Mouse (Mus musculus) forebrain, postnatal 0 days (tissue): ENCODE measurements around the gene Stk38l. TPM values are rescaled to one million over a fixed set of nuclear protein-coding genes. Genes with fewer than 3 reads are reported as not detected.

ENCODE experiments used
- ATAC-seq: fragments of 200-750 bp; cut with Nextera tagmentation; 2 replicates; pipeline ENCODE4 v1.8.0; 2017; ENCODE audit warnings: mild to moderate bottlenecking, moderate library complexity
- DNase-seq: peaks from one replicate; pipeline ENCODE4 v3.0.0-alpha.2; 2015
- H3K27ac ChIP-seq: fragments of 300-500 bp; sonication (generic); 2 replicates; pipeline ENCODE4 v1.5.1; 2014; ENCODE audit warnings: low read depth, mild to moderate bottlenecking, antibody characterized with exemption, low read length, moderate library complexity, mixed read lengths
- H3K27me3 ChIP-seq: fragments of 300-500 bp; sonication (generic); 2 replicates; pipeline ENCODE4 v1.6.1; 2014; ENCODE audit warnings: mild to moderate bottlenecking, low read length, mixed read lengths; ENCODE audit not compliant: insufficient read depth
- H3K36me3 ChIP-seq: fragments of 300-500 bp; sonication (generic); 2 replicates; pipeline ENCODE4 v1.6.1; 2014; ENCODE audit warnings: mild to moderate bottlenecking, moderate library complexity; ENCODE audit not compliant: insufficient read depth
- H3K4me1 ChIP-seq: fragments of 300-500 bp; sonication (generic); 2 replicates; pipeline ENCODE4 v1.6.1; 2014; ENCODE audit warnings: antibody characterized with exemption; ENCODE audit not compliant: insufficient read depth
- H3K4me2 ChIP-seq: fragments of 300-500 bp; sonication (generic); 2 replicates; pipeline ENCODE4 v1.6.1; 2014; ENCODE audit warnings: low read depth, mild to moderate bottlenecking, moderate library complexity
- H3K4me3 ChIP-seq: fragments of 300-500 bp; sonication (generic); 2 replicates; pipeline ENCODE4 v1.5.1; 2014; ENCODE audit warnings: low read depth, low read length, mixed read lengths
- H3K9ac ChIP-seq: fragments of 300-500 bp; sonication (generic); 2 replicates; pipeline ENCODE4 v1.6.1; 2014; ENCODE audit warnings: mild to moderate bottlenecking
- H3K9me3 ChIP-seq: fragments of 300-500 bp; sonication (generic); 2 replicates; pipeline ENCODE4 v1.6.1; 2016; ENCODE audit warnings: low read length
- CTCF ChIP-seq: sonication (generic); IDR thresholded peaks from 2 replicates; pipeline ENCODE4 v1.5.1; 2016; ENCODE audit warnings: antibody characterized with exemption, control low read depth, low read depth
- WGBS: fragments of 180-500 bp; shearing (Covaris S2); extraction: QIAGEN DNeasy Blood & Tissue Kit; methylation state at CpG from one replicate; pipeline ENCODE4 v1.1.7; 2014; 5-methylcytosine and 5-hydroxymethylcytosine counted together
- polyA plus RNA-seq: library from polyadenylated mRNA; unstranded; fragments of >200 nt; fragmentation: Nextera tagmentation; extraction: Ambion mirVana; gene quantifications from 2 replicates; pipeline ENCODE4 v1.2.1, GENCODE M21; 2015
- total RNA-seq: library from RNA; depleted of rRNA; stranded (reverse); fragments of >200 nt; gene quantifications from 2 replicates; pipeline ENCODE4 v1.2.3, GENCODE M21; 2014

Gene Stk38l
- total and polyA plus RNA-seq, 2 experiments from 2014 or later = 7.6 to 11.0 TPM

- Histone ChIP-seq H3K9me3 (no peaks in the 10 kb centered on the region), H3K36me3 (no peaks in the 10 kb centered on the region), H3K27ac (no peak overlapping the region), H3K4me3 (no peak overlapping the region), H3K9ac (no peak overlapping the region), H3K27me3 (no peaks in the 10 kb centered on the region), H3K4me1 (no peaks in the 10 kb centered on the region), H3K4me2 (no peak overlapping the region)
- TF ChIP-seq CTCF = no peak
- WGBS = 88% methylated on average over 7 of the region's 7 CpGs
- ATAC-seq = no peak
- DNase-seq = no peak
Measured at GRCm38 (mm10) chr6:146688010-146688409, 36.8 kb upstream of the Stk38l start.

- no peaks in the 10 kb centered on the region for H3K36me3 ChIP-seq
- ATAC-seq (no peak), DNase-seq (no peak)
- no peak overlapping the region for H3K4me3 ChIP-seq
- 70% methylated on average over 5 of the region's 5 CpGs for WGBS
- no peak overlapping the region for H3K27ac ChIP-seq
- no peaks in the 10 kb centered on the region for H3K27me3 ChIP-seq
- no peak overlapping the region for H3K9ac ChIP-seq
- no peaks in the 10 kb centered on the region for H3K4me1 ChIP-seq
- no peak for TF ChIP-seq CTCF
- no peaks in the 10 kb centered on the region for H3K9me3 ChIP-seq
- no peak overlapping the region for H3K4me2 ChIP-seq
Measured at GRCm38 (mm10) chr6:146688861-146689260, 35.9 kb upstream of the Stk38l start.

- Histone ChIP-seq H3K27me3 (no peaks in the 10 kb centered on the region), H3K36me3 (no peaks in the 10 kb centered on the region), H3K9ac (no peak overlapping the region), H3K9me3 (no peaks in the 10 kb centered on the region), H3K27ac (no peak overlapping the region), H3K4me2 (no peak overlapping the region), H3K4me3 (no peak overlapping the region), H3K4me1 (no peaks in the 10 kb centered on the region)
- DNase-seq = no peak
- WGBS = 45% methylated on average over 5 of the region's 5 CpGs
- TF ChIP-seq CTCF = no peak
- ATAC-seq = no peak
Measured at GRCm38 (mm10) chr6:146697767-146698166, 27.0 kb upstream of the Stk38l start.

- no peak for ATAC-seq
- no peak overlapping the region for H3K4me3 ChIP-seq
- H3K36me3 ChIP-seq = no peaks in the 10 kb centered on the region
- 86% methylated on average over 4 of the region's 4 CpGs for WGBS
- H3K4me1 ChIP-seq = no peaks in the 10 kb centered on the region
- H3K9me3 ChIP-seq = no peaks in the 10 kb centered on the region
- H3K9ac ChIP-seq = no peak overlapping the region
- no peak for DNase-seq
- H3K27me3 ChIP-seq = no peaks in the 10 kb centered on the region
- TF ChIP-seq CTCF = no peak
- H3K27ac ChIP-seq = no peak overlapping the region
- no peak overlapping the region for H3K4me2 ChIP-seq
Measured at GRCm38 (mm10) chr6:146698376-146698775, 26.4 kb upstream of the Stk38l start.

GRCm38 (mm10) chr6:146700461-146700860 lies 24.3 kb upstream of the Stk38l start:
- Histone ChIP-seq H3K36me3 (no peaks in the 10 kb centered on the region), H3K9ac (no peak overlapping the region), H3K9me3 (no peaks in the 10 kb centered on the region), H3K27ac (no peak overlapping the region), H3K4me3 (no peak overlapping the region), H3K4me2 (no peak overlapping the region), H3K27me3 (no peaks in the 10 kb centered on the region), H3K4me1 (no peaks in the 10 kb centered on the region)
- ATAC-seq = no peak
- no peak for TF ChIP-seq CTCF
- no peak for DNase-seq
- WGBS = 97% methylated on average over 1 of the region's 1 CpGs

GRCm38 (mm10) chr6:146702126-146702881 lies 22.5 kb upstream of the Stk38l start:
- 78% methylated on average over 11 of the region's 11 CpGs for WGBS
- Histone ChIP-seq H3K9me3 (no peaks in the 10 kb centered on the region), H3K36me3 (no peaks in the 10 kb centered on the region), H3K27me3 (no peaks in the 10 kb centered on the region), H3K4me1 (no peaks in the 10 kb centered on the region), H3K4me2 (no peak overlapping the region), H3K27ac (no peak overlapping the region), H3K4me3 (no peak overlapping the region), H3K9ac (no peak overlapping the region)
- ATAC-seq = no peak
- no peak for TF ChIP-seq CTCF
- DNase-seq = no peak

- no peaks in the 10 kb centered on the region for H3K36me3 ChIP-seq
- ATAC-seq (no peak), DNase-seq (no peak)
- no peak for TF ChIP-seq CTCF
- no peak overlapping the region for H3K27ac ChIP-seq
- no peak overlapping the region for H3K4me3 ChIP-seq
- no peaks in the 10 kb centered on the region for H3K27me3 ChIP-seq
- no peaks in the 10 kb centered on the region for H3K4me1 ChIP-seq
- 79% methylated on average over 3 of the region's 3 CpGs for WGBS
- H3K9ac ChIP-seq = no peak overlapping the region
- no peak overlapping the region for H3K4me2 ChIP-seq
- no peaks in the 10 kb centered on the region for H3K9me3 ChIP-seq
Measured at GRCm38 (mm10) chr6:146703351-146703750, 21.4 kb upstream of the Stk38l start.
